Mouse (Mus musculus): ENCODE data around the gene Rgs9bp.

GRCm38 (mm10) chr7:35582719-35583118 lies 2.7 kb downstream of the Rgs9bp start:
- TF ChIP-seq ZC3H11A (IDR thresholded peaks at IDR 0.05; ENCODE audit: borderline replicate concordance, low read depth, low read length) (no peak), CHD2 (IDR thresholded peaks at IDR 0.05; ENCODE audit: low read depth, low read length) (no peak), MAFK (IDR thresholded peaks at IDR 0.05; ENCODE audit: insufficient read depth, low read depth, low read length) (no peak)
